Mouse (Mus musculus) cerebellum, postnatal 25 days (tissue): ENCODE measurements around the gene Trim24.
A peak's percentile ranks its signal among the peaks of the same experiment; 100 is the strongest.

Experiments
- DNase-seq, 2 experiments: peaks; one replicate each; pipeline ENCODE4 v3.0.0; 2021; ENCODE audit warnings: mixed read lengths in 2 of 2

Trim24 gene

GRCm38 (mm10) chr6:37871137-37871851 lies 683 bp downstream of the Trim24 start:
- peak in 1 of 2 experiments; percentile 74 for DNase-seq

GRCm38 (mm10) chr6:37872861-37873260 lies 2.2 kb downstream of the Trim24 start:
- no peak for DNase-seq

GRCm38 (mm10) chr6:37873731-37874130 lies 3.1 kb downstream of the Trim24 start:
- no peak for DNase-seq

- no peak for DNase-seq
Observed at GRCm38 (mm10) chr6:37878206-37878605, 7.6 kb downstream of the Trim24 start.

- DNase-seq: no peak
Observed at GRCm38 (mm10) chr6:37880586-37880985, 10.0 kb downstream of the Trim24 start.

GRCm38 (mm10) chr6:37893586-37893985 lies 23.0 kb downstream of the Trim24 start:
- DNase-seq: no peak

- peak; percentile 12 to 38 for DNase-seq
Observed at GRCm38 (mm10) chr6:37895646-37896435, 25.2 kb downstream of the Trim24 start.

GRCm38 (mm10) chr6:37900221-37900620 lies 29.6 kb downstream of the Trim24 start:
- no peak for DNase-seq

GRCm38 (mm10) chr6:37901791-37902190 lies 31.2 kb downstream of the Trim24 start:
- no peak for DNase-seq

- no peak for DNase-seq
Observed at GRCm38 (mm10) chr6:37903810-37904209, 33.2 kb downstream of the Trim24 start.

GRCm38 (mm10) chr6:37913525-37913924 lies 42.9 kb downstream of the Trim24 start:
- no peak for DNase-seq

GRCm38 (mm10) chr6:37925104-37925503 lies 54.5 kb downstream of the Trim24 start:
- no peak for DNase-seq

GRCm38 (mm10) chr6:37926751-37927150 lies 56.1 kb downstream of the Trim24 start:
- DNase-seq: no peak

- no peak for DNase-seq
Observed at GRCm38 (mm10) chr6:37936498-37936897, 65.9 kb downstream of the Trim24 start.

- DNase-seq: no peak
Observed at GRCm38 (mm10) chr6:37951306-37951705, 80.7 kb downstream of the Trim24 start.

GRCm38 (mm10) chr6:37967386-37967785 lies 96.8 kb downstream of the Trim24 start:
- no peak for DNase-seq

GRCm38 (mm10) chr6:38007459-38007858 lies 136.8 kb downstream of the Trim24 start:
- peak; percentile 32 to 58 for DNase-seq

GRCm38 (mm10) chr6:38012829-38013228 lies 142.2 kb downstream of the Trim24 start:
- no peak for DNase-seq
